Mouse (Mus musculus): ENCODE data around the gene Tmc3.

Tmc3 gene

DNA sequence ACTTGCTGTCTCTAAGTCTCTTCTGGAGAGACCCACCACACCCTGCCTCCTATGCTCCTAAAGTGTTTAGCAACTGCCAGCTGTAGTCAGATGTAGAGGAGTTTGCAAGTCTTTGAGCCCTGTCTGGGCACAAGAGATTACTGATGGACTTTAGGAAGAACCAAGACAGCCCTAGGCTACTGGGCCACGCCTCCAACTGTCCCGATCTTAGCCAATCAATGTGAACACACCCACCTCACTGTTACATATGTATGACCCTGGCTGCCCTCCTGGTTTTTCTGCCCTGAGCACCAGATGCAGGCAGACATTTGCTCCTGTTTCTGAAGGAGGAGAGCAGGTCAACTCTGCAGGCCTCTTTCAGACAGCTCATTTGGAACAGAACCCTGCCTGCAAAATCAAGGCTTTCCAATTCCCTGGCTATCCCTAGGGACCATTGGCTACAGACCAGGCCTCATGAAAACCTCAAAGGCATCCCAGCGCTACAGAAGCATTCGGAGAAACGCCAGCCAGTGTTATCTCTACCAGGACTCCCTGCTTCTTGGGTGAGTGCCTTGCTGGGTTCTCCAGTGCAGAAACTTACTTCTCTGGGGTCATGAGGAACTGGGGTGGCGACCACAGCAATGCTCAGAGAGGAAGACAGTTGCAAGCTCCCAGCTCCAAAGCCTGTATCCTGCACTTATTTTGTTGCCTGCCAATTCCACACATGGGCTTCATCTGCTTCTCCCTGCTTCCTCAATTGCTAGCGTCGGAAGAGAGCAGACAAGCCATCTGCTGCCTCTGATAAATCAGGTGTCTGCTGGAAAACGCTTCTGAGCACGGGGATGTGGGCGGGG lies at the start of gene Tmc3:
TSS of gene Tmc3 (plus strand) at position 289 of the 833 bp plus-strand sequence.
- peak in 1 of 2 experiments; percentile 32 for DNase-seq (ENCODE audit: low spot score in 2 of 2)

- no peak for DNase-seq (ENCODE audit: low spot score in 2 of 2)
Measured at GRCm38 (mm10) chr7:83541536-83542169, 43.1 kb upstream of the Tmc3 start.

GRCm38 (mm10) chr7:83548686-83549352 lies 35.9 kb upstream of the Tmc3 start:
- no peak for DNase-seq (ENCODE audit: low spot score in 2 of 2)

DNA sequence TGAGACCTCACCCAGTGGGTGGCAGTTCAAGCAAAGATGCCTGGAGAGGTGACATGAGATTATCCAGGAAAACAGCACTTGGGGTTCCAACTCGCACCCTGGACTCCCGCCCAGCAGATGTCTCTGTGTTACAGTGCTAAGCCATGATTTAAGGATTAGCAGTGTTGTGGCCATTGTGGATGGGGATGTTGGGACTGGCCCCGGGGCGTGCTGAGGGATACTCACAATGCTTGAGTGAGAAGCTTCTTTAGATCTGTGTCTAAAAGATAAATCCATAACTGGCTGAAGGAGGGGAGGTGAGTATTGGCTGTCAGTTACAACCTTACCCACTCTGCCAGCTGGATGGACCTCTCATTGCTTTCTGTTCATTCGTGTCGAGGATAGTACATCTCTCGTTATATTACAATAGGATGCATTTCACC lies 35.4 kb upstream of the Tmc3 start:
- no peak for DNase-seq (ENCODE audit: low spot score in 2 of 2)

DNA sequence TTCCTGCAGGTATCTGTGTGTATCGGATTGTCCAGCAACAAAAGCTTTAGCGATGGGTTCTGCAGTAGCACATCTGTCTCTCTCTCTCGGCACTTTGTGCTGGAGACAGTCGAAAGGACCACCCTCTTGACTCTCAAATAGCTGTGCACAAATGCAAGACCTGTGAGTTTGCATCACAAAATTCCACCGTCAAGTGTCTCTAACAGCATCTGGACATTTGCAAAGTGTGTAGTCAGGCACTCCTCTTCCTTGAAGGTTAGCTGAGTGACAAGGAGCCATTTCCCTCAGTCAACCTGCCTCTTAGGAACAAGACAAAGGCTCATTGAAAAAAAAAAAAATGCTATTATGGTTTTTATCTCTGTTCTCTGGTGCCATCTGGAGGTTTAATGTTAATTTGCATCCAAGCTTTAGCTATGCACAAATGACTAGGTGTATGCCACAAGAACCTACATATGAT lies 34.7 kb upstream of the Tmc3 start:
- no peak for DNase-seq (ENCODE audit: low spot score in 2 of 2)

DNA sequence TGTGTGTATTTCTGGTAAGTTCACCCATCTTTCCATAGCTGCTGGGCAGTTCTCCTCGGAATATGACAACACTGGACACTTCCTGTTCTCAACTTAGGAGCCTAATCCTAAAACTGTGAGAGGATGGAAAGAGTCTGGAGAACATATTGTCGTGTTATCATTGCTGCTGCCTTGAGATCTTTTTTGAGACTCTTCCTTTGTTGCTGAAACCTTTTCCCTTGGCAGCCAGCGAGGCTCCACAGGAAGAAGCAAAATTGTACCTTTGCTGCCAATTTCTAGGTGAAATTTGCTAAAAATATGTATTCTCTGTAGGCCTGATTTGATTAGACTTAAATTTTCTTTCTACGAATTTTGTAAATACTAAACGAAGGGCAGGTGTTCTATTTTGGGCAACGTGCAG lies 30.2 kb upstream of the Tmc3 start:
- DNase-seq (ENCODE audit: low spot score in 2 of 2) = no peak

- DNase-seq (ENCODE audit: low spot score in 2 of 2) = no peak
Measured at GRCm38 (mm10) chr7:83556488-83556887, 28.2 kb upstream of the Tmc3 start.

DNA sequence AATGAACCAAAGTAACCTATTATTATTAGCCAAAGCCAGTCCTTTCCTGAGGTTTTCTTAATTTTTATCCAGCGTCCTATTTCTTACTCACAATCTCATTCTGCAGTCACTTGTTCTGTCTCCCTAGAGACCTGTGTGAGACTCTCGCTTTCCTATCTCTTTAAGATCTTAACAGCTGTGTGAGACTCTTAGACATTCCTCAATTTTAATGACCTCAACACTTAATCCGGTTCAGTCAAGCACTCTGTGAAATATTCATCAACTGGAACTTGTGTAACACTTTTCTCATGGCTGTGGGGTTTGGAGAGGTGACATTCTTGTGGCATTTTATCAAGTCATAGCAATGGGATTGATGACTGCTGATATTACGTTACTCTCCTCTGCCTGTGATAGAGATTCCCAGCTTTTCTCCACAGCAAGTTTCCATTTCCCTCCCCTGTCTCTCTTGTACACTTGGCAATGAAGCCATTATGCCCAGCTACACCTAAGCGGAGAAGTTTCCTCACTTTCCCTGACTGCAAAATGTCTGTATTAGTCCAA lies 25.9 kb upstream of the Tmc3 start:
- no peak for DNase-seq (ENCODE audit: low spot score in 2 of 2)

DNA sequence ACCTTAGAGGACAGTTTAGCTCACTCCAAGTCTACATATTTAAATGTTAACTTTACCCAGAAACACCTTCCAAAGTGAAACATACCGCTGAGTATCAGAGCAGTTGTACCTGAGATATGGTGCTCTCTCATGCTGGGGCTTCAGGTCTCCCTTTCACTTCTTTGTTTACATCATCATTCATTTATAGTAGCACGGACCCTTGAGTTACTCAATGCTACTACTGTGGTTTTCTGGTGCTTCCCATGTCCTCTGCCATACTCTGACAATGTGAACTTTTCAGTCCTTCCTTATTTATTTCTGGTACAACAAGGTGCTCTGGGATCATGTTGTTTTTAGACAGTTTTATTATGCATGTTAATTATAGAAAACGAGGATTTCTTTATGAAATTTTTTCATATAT lies 25.2 kb upstream of the Tmc3 start:
- DNase-seq (ENCODE audit: low spot score in 2 of 2) = no peak

- no peak for DNase-seq (ENCODE audit: low spot score in 2 of 2)
Measured at GRCm38 (mm10) chr7:83561849-83562248, 22.9 kb upstream of the Tmc3 start.

- no peak for DNase-seq (ENCODE audit: low spot score in 2 of 2)
Measured at GRCm38 (mm10) chr7:83564635-83565291, 20.0 kb upstream of the Tmc3 start.

DNA sequence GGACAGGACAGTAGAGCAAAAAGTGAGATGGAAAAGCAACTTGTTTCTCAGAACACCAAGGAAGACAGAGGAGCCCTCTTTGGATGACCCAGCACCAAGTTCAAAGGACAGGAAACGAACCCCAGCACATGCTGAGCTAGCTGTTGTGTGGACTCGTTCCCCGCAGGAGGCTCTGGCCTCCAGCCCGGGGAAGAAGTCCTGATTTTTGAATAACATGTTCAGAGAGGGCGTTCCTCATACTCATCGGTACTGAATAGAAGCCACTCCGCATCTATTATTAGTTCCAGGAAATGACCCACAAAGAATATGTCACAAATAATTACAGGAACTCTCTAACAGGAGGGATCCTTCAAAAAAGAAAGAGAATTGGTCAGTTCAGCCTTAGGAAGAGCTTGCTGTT lies 18.8 kb upstream of the Tmc3 start:
- DNase-seq (ENCODE audit: low spot score in 2 of 2) = no peak

- DNase-seq (ENCODE audit: low spot score in 2 of 2) = peak in 1 of 2 experiments; percentile 42
Measured at GRCm38 (mm10) chr7:83567841-83568500, 16.8 kb upstream of the Tmc3 start.

GRCm38 (mm10) chr7:83568815-83569214 lies 15.9 kb upstream of the Tmc3 start:
- no peak for DNase-seq (ENCODE audit: low spot score in 2 of 2)

- no peak for DNase-seq (ENCODE audit: low spot score in 2 of 2)
Measured at GRCm38 (mm10) chr7:83569436-83569835, 15.3 kb upstream of the Tmc3 start.

GRCm38 (mm10) chr7:83571077-83571476 lies 13.7 kb upstream of the Tmc3 start:
- DNase-seq (ENCODE audit: low spot score in 2 of 2) = no peak

GRCm38 (mm10) chr7:83571901-83572300 lies 12.8 kb upstream of the Tmc3 start:
- DNase-seq (ENCODE audit: low spot score in 2 of 2) = no peak

- no peak for DNase-seq (ENCODE audit: low spot score in 2 of 2)
Measured at GRCm38 (mm10) chr7:83572451-83572850, 12.3 kb upstream of the Tmc3 start.

- no peak for DNase-seq (ENCODE audit: low spot score in 2 of 2)
Measured at GRCm38 (mm10) chr7:83580946-83581345, 3.8 kb upstream of the Tmc3 start.

DNA sequence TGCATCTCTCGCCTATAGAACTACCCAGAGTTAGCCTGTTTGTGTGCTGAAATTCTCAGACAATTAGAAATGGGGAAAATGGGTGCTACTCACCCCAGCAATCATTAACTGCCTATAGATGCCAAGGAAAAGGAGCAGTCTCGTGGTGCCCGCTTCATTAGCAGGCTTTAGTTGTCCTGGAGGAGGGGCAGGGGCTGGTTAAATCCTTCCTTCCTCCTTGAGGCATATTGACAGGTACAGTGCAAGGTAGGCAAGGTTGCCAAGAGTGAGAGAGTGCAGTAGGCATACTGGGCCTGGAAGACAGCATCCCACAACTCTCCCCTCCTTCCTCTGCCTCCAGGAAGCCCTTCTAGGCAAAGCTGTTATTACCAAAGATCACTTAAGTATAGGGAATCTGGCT lies 9.3 kb downstream of the Tmc3 start:
- DNase-seq (ENCODE audit: low spot score in 2 of 2) = no peak

GRCm38 (mm10) chr7:83597063-83597462 lies 12.3 kb downstream of the Tmc3 start:
- no peak for DNase-seq (ENCODE audit: low spot score in 2 of 2)
